Mouse (Mus musculus): ENCODE data around the gene Shc1.

DNA sequence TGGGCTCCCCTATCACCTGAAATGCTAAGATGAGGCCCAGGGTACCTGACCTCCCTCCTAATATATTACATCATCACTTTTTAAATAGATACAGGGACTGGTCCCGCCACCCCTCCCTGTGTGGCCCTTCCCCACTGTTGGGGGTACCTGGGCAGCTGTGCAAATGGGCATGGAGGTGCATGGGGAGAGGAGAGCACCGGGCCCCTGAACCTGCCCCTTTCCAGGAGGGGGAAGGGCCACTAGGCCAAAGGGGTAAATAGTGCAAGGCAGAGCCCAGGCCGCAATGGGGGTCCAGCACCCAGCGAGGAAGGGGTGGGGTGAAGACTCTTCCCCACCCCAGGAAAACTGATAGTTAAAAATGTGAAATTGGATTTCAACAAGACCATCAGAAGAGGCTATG, 40.4 kb upstream of the Shc1 start:
- TF ChIP-seq SMC3 (IDR thresholded peaks at IDR 0.05; ENCODE audit: low read depth, low read length) (no peak), CTCF (IDR thresholded peaks at IDR 0.05 in 2 of 3, conservative IDR thresholded peaks at IDR 0.05 in 1 of 3; ENCODE audit: control insufficient read depth in 1 of 3, insufficient read depth in 1 of 3, low read depth in 2 of 3, low read length in 3 of 3, poor library complexity in 1 of 3, severe bottlenecking in 1 of 3) (no peak)

Measured in MEL (cell line).